Mouse (Mus musculus) testis, adult 2 months (tissue): ENCODE measurements at regions not wholly inside any gene's neighbourhood (a gene's known extent, or its start where the extent isn't known, plus 50 kb on each side); places are given as distances from the start of the nearest gene placed in this dataset.

Source experiments
- H3K27ac ChIP-seq: fragments of 200-500 bp; 2 replicates; pipeline ENCODE4 v1.5.1; 2012; ENCODE audit warnings: low read depth, low read length; ENCODE audit not compliant: control insufficient read depth, insufficient read depth
- H3K27me3 ChIP-seq: fragments of 200-500 bp; 2 replicates; pipeline ENCODE4 v1.6.1; 2012; ENCODE audit warnings: mild to moderate bottlenecking, low read length, moderate library complexity; ENCODE audit not compliant: control insufficient read depth, insufficient read depth
- H3K36me3 ChIP-seq: fragments of 200-500 bp; 2 replicates; pipeline ENCODE4 v1.6.1; 2012; ENCODE audit warnings: mild to moderate bottlenecking, low read length; ENCODE audit not compliant: control insufficient read depth, insufficient read depth
- H3K4me1 ChIP-seq: fragments of 200-500 bp; 2 replicates; pipeline ENCODE4 v1.6.1; 2012; ENCODE audit warnings: low read length; ENCODE audit not compliant: control insufficient read depth, insufficient read depth
- H3K4me3 ChIP-seq: fragments of 200-500 bp; 2 replicates; pipeline ENCODE4 v1.5.1; 2012; ENCODE audit warnings: low read depth, mild to moderate bottlenecking, low read length, moderate library complexity, mixed read lengths; ENCODE audit not compliant: control insufficient read depth
- CTCF ChIP-seq: fragments of 200-500 bp; IDR thresholded peaks from 2 replicates; pipeline ENCODE4 v1.5.1; 2012; ENCODE audit warnings: low read depth, mild to moderate bottlenecking, inconsistent platforms, low read length, moderate library complexity; ENCODE audit not compliant: control insufficient read depth, insufficient read depth, insufficient replicate concordance
- POLR2A ChIP-seq: fragments of 200-500 bp; IDR thresholded peaks from 2 replicates; pipeline ENCODE4 v1.6.1; 2012; ENCODE audit warnings: low read depth, mild to moderate bottlenecking, inconsistent platforms, low read length, moderate library complexity; ENCODE audit not compliant: control insufficient read depth

DNA sequence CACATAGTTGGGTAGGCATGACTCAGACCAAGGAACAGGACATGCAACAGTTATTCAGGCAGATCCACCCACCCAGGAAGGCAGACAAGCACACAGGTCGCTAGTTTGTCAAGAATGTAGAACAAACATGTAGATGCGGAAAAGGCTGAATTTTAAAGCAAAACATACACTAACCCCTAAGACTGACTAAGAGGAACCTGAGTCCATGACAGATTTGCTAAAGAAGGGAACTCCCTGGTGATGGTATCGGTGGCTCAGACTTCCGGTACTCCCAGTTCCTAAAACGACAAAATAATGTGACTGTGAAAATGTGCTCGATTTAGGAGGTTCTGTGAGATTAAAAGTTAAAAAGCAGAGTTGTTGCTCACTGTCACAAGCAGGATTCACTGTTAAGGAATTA, 340.0 kb upstream of the Cited2 start:
- Histone ChIP-seq H3K4me3 (no peak overlapping the region), H3K36me3 (no peaks in the 10 kb centered on the region)
- TF ChIP-seq CTCF (no peak), POLR2A (no peak)

DNA sequence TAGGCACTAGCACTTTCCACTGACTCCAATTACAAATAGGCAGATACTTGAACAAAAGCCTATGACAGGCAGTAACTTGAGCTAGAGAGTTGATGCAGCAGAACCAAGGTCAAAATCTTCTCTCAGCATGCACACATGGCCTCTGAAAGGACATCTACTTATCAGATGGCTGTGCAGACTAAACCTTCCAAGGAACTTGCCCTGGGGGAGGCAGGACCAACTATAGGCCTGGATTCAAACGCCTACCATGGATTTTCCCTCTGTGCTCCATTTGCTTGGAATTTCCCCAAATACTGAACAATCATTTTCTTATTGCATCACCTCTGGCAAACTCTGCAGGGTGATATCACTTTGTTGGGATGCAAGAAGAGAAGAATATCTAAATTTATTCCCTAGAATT, 337.8 kb upstream of the Cited2 start:
- Histone ChIP-seq H3K27ac (no peak overlapping the region), H3K27me3 (no peaks in the 10 kb centered on the region), H3K36me3 (no peaks in the 10 kb centered on the region), H3K4me1 (no peaks in the 10 kb centered on the region), H3K4me3 (no peak overlapping the region)
- no peak for TF ChIP-seq POLR2A
- no peak for TF ChIP-seq CTCF

More for the DNA sequence above, 340.0 kb upstream of the Cited2 start:
- H3K27me3 ChIP-seq, result no peaks in the 10 kb centered on the region
- H3K4me1 ChIP-seq, result no peaks in the 10 kb centered on the region
- no peak overlapping the region for H3K27ac ChIP-seq

DNA sequence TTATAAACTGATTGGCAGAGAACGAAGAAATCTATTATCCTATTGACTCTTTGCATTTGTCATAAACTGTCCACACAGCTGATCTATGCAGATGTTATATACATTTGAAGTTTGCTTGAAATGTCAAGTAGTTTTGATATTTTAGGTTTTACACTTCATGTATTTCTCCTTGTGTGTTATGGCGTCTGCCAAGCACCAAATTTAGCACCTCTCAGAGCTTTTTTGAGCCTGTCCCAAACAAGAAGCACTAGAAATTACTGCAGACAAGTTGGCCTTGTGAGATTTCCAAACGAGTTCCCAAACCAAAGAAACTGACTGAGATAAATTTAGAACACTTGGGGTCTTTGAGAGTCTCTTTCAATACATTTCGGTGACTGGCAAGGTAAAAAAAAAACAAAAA, 335.7 kb upstream of the Cited2 start:
- H3K27me3 ChIP-seq, result no peaks in the 10 kb centered on the region
- H3K27ac ChIP-seq, result no peak overlapping the region
- no peak overlapping the region for H3K4me3 ChIP-seq
- TF ChIP-seq POLR2A (no peak), CTCF (no peak)
- no peaks in the 10 kb centered on the region for H3K4me1 ChIP-seq
- H3K36me3 ChIP-seq, result no peaks in the 10 kb centered on the region

DNA sequence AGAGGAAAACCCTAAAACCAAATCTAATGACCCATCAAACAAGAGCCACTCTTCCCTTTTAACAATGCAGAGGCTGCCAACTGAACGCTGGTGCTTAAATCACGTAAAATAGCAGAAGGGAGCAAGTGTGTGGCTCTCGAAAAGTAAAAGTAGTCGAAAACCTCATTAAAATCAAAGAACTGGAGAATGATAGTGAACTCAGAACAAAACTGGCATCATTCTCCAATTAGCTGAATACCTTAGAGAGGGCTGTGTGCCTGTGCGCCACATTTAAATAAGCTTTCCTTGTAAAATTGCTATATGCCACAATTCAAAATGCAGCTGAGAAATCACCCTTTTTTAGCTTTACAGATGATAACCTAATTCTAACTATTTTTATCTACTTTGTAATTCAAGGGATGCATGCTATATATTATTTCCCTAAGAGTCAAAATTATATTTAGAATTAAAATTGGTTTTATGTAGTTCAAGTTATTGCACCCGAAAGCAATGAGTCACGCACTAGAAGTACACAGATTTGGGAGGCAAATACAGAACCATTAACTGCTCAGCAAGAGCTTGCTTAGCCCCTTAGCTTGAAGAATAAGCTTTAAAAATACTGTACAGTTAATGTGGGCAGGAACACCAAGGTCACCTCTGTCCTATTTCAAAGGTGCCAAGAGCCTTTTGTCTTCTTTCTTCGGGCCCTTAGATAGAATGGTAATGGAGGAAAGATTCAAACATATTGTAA, 327.4 kb upstream of the Cited2 start:
- Histone ChIP-seq H3K36me3 (no peaks in the 10 kb centered on the region), H3K4me1 (no peaks in the 10 kb centered on the region), H3K27me3 (no peaks in the 10 kb centered on the region), H3K4me3 (no peak overlapping the region), H3K27ac (no peak overlapping the region)
- TF ChIP-seq CTCF (no peak), POLR2A (no peak)

DNA sequence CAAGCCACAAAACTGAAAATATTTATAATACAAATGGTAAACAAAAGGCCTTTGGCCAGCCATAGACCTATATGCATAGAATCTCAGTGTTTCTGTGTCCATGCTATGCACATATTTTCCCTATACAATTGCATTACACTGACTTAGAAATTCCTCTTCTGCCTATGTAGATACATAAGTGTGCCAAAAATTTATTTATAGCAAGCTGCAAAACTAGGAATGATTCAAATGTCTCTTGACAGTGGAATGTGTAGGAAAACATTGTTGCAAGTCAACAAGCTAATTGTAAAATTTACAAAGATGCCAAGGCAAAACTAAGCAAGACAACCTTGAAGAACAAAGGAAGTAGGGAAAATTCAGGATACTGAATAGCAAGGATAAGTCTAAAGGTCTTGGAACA, 319.1 kb upstream of the Cited2 start:
- no peak overlapping the region for H3K4me3 ChIP-seq

DNA sequence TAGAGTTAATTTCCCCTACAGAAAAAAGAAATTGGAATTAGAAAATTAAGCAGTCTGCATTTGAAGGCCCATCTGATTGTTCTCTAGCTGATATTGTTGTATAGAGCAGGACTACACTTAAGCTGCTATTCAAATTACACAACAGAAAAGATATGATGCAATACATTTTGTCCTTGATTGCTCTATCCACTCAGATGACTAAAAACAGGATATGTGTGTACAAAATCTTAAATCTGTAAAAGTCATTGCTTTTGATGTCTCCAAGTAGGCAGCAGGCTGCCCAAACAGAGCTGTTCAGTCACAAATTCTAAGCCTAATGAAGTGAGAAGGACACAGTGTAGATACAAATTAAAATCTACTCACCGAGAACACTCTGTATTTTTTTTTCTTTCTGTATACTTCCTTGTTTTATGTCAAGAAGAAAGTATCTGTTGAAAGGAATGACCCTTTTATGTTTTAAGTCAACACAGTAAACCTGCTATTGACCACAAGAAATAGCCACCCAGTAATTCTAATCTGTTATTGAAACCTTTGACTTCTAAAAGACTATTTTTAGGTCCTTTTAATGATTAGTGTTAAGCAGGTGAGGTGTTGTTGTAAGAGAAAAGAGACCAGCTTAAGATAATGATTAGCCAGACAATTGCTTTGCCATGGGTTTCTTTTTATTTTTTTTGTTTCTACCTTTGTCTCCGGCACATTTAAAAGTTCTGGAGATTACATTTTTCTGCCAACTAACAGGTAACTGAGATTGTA, 315.0 kb upstream of the Cited2 start:
- H3K27ac ChIP-seq, result no peak overlapping the region
- H3K27me3 ChIP-seq, result no peaks in the 10 kb centered on the region
- no peak overlapping the region for H3K4me3 ChIP-seq
- no peaks in the 10 kb centered on the region for H3K4me1 ChIP-seq
- TF ChIP-seq POLR2A, result no peak
- no peak for TF ChIP-seq CTCF
- no peaks in the 10 kb centered on the region for H3K36me3 ChIP-seq

More for the DNA sequence above, 319.1 kb upstream of the Cited2 start:
- H3K27ac ChIP-seq, result no peak overlapping the region
- no peaks in the 10 kb centered on the region for H3K36me3 ChIP-seq
- H3K27me3 ChIP-seq, result no peaks in the 10 kb centered on the region
- no peak for TF ChIP-seq CTCF
- TF ChIP-seq POLR2A, result no peak
- no peaks in the 10 kb centered on the region for H3K4me1 ChIP-seq

DNA sequence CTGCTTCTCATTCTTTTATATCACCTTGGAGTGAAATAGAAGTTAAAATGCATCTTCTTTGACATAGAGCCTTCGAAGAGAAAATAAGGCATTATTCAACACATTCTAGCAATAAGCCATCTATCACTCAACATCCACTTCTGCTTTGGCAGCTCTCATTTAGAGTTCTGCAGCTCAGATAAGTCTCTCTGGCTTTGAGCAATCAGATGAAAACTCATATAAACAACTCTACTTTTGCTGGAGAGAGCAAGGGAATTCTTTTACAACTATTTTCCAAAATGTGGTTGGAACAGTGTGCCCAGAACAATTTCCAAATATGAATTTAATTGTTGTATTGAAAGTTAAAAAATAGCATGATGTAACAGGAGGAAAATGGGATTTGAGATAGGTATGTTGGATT, 314.2 kb upstream of the Cited2 start:
- Histone ChIP-seq H3K4me3 (no peak overlapping the region), H3K27ac (no peak overlapping the region), H3K4me1 (no peaks in the 10 kb centered on the region), H3K36me3 (no peaks in the 10 kb centered on the region), H3K27me3 (no peaks in the 10 kb centered on the region)
- TF ChIP-seq CTCF (no peak), POLR2A (no peak)
